Mouse (Mus musculus) CD8-positive naive resting alpha-beta T cell, adult 2 months (primary cell): ENCODE measurements around the gene Hscb.

Source experiments
- DNase-seq, 2 experiments: peaks; one replicate each; pipeline ENCODE4 v3.0.0; 2022; ENCODE audit warnings: low read depth in 2 of 2, low spot score in 2 of 2

The Hscb gene

DNA sequence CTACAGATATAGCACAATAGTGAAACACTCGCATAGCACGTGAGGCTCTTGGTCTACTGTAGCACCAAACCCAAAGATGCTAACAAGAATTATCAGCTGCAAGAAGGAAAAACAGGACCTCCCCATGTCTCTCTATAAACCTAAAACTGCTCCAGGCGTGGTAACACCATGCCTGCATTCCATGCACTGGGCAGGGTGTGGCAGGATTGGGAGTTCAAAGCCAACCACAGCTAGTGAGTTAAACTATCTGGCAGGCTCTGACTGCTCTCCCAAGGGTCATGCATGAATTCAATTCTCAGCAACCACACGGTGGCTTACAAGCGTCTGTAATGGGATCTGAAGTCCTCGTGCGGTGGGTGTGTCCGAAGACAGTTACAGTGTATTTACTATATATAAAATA lies 56.4 kb downstream of the Hscb start:
- no peak for DNase-seq

DNA sequence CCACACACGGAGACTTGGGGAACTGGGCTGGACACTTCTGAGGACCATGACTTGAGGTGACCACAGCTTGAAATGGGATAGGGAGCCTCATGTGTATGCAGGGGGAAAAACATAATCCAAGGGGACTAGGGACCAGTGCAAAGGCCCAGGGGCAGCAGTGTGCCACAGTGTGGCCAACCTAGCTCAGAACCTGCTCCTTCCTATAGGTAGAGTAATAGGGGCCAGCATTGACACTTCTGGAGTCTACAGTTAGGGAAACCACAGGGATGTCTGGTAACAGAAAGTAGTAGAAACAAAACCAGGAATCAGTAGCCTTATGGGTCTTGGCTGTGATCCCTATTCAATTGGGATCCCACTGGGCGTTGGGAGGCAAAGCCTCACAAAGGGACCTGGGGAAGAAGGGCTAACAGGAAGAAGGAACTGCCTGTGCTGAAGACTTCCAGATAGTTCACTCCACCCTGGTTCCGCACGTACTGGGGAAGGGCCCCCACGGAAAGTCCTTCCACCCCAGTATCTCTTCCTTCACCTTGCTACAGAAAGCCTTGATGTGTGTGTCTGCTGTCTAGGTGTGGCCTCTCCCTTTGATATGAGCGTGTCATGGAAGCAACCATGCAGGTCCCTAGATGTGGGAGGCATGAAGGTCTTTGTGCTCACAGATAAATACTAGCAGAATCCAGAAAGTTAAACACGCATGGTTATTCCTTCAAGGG lies 57.9 kb downstream of the Hscb start:
- DNase-seq, result no peak

DNA sequence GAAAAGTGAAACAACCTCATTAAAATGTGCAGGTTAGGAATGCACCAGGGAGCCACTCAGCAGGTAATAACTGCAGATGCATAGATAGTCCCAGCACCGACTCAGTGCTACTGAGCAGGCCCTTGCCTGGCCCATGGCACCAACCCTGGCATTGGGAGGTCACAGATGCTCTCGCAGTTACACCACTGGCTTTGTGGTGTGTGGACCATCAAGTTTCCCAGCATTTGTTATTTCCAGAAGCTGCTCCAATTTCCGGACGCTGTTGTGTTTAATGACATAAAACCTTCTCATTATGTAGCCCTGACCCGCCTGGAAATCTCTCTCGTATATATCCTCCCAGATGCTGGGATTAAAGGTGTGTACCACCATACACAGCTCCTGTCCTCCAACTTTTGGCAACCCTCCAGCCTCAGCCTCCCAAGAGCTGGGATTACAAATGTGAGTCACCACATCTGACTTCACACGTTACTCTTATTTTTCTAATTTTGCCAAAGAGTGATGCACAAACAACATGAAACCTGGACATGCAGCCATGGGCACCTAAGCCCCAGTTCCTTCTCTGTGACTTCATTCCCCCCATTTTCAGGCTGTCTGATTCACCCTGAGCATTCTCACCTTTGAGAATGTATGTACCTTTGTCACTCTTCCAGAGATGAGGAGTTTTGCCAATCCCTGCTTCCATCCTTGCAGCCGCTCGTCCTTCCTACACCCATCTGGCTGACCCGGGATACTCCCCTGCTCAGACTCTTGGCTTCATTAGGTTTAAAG lies 58.6 kb downstream of the Hscb start:
- DNase-seq, result no peak

- peak; percentile 62 to 69 for DNase-seq
Observed at GRCm38 (mm10) chr5:110779998-110780760, 59.4 kb downstream of the Hscb start, which contains the start of gene Pus1. Gene Pus1, minus strand, starts transcription at chr5:110780659.

- DNase-seq, result no peak
Observed at GRCm38 (mm10) chr5:110779276-110779997, 60.1 kb downstream of the Hscb start.
